Comparison of ENCODE assay signal across 7 mouse cellular contexts in the genomic region with DNA sequence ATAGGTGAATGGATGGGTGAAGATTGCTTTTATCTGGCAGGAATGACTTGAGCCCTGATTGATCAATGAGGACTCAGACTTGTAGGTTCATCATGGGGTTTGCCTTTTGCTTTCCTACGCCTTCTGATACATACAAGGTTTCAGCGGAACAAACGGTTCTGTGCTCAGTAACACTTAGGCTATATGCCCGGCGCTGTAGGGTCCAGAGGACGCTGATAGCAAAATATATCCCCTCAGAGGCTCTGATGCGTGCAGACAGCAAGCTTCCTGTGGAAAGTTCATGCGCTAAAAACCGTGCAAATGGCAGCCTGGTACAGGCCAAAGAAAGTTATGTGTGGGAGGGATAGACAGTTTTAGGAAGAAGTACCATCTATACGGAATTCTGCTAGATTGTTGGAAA. TPM values are rescaled to one million over a fixed set of nuclear protein-coding genes. Genes with fewer than 3 reads are reported as not detected.
DNase-seq lines count a peak whose midpoint lies in the region; ATAC-seq and TF ChIP-seq lines count a peak whose summit lies in the region.

No protein-coding gene starts in this region.

- H3K9ac ChIP-seq in limb, embryonic 12.5 days (replicated peaks), result 0 out of 2 replicates have a peak overlapping the region, but pooled peaks have one; percentile 27
- no peak overlapping the region for H3K9ac ChIP-seq in stomach, embryonic 15.5 days

- H3K27ac ChIP-seq in thymus, adult 2 months (ENCODE audit: control insufficient read depth, insufficient read depth, low read length), result peak overlapping the region; percentile 26
- no peak overlapping the region for H3K27ac ChIP-seq in limb, embryonic 12.5 days
- no peak overlapping the region for H3K27ac ChIP-seq in stomach, embryonic 15.5 days

- H3K36me3 ChIP-seq in thymus, adult 2 months (ENCODE audit: control insufficient read depth, insufficient read depth, low read length), result peaks cover 38% of the 10 kb centered on the region
- no peaks in the 10 kb centered on the region for H3K36me3 ChIP-seq in limb, embryonic 12.5 days
- H3K36me3 ChIP-seq in stomach, embryonic 15.5 days, result no peaks in the 10 kb centered on the region

- 12% methylated on average over 10 of the region's 10 CpGs for WGBS in thymus, adult 2 months
- WGBS in limb, embryonic 12.5 days, result 39% methylated on average over 10 of the region's 10 CpGs
- 30% methylated on average over 10 of the region's 10 CpGs for WGBS in stomach, embryonic 15.5 days

- peak; percentile 20 for DNase-seq in thymus, adult 2 months
- DNase-seq in thymus, postnatal 10 days (ENCODE audit: low spot score in 2 of 2), result no peak
- no peak for DNase-seq in embryo, embryonic 10 days (ENCODE audit: low spot score)

- no peaks in the 10 kb centered on the region for H3K27me3 ChIP-seq in thymus, adult 2 months (ENCODE audit: control insufficient read depth, insufficient read depth, low read length)
- peaks cover 3% of the 10 kb centered on the region; the same call in 1 of the 2 replicates for H3K27me3 ChIP-seq in limb, embryonic 12.5 days
- no peaks in the 10 kb centered on the region for H3K27me3 ChIP-seq in stomach, embryonic 15.5 days (replicated peaks)

- TF ChIP-seq POLR2A in thymus, adult 2 months (IDR thresholded peaks at IDR 0.05; ENCODE audit: control insufficient read depth, extremely low read depth, insufficient read depth, low read length, poor library complexity), result no peak

- H3K4me2 ChIP-seq in limb, embryonic 12.5 days, result peak overlapping the region; percentile 92
- peak overlapping the region; percentile 57 for H3K4me2 ChIP-seq in stomach, embryonic 15.5 days

- peaks cover 10% of the 10 kb centered on the region for H3K4me1 ChIP-seq in thymus, adult 2 months (replicated peaks; ENCODE audit: control insufficient read depth, insufficient read depth, low read length)
- peaks cover 10% of the 10 kb centered on the region; the same call in 1 of the 2 replicates for H3K4me1 ChIP-seq in limb, embryonic 12.5 days (replicated peaks)
- peaks cover 5% of the 10 kb centered on the region; the same call in 1 of the 2 replicates for H3K4me1 ChIP-seq in stomach, embryonic 15.5 days

- no peaks in the 10 kb centered on the region for H3K9me3 ChIP-seq in limb, embryonic 12.5 days
- H3K9me3 ChIP-seq in stomach, embryonic 15.5 days, result no peaks in the 10 kb centered on the region

- no peak for TF ChIP-seq CTCF in thymus, adult 2 months (IDR thresholded peaks at IDR 0.05; ENCODE audit: borderline replicate concordance, control insufficient read depth, extremely low read depth, insufficient read depth, low read length, poor library complexity)

- ATAC-seq in erythroblast, adult 5-6 weeks (replicated peaks; ENCODE audit: low FRiP score, poor library complexity, severe bottlenecking), result peak; percentile 10
- no peak for ATAC-seq in limb, embryonic 12.5 days (ENCODE audit: insufficient number of reproducible peaks, insufficient read depth, low FRiP score, low TSS enrichment, low read depth)
- ATAC-seq in stomach, embryonic 15.5 days (ENCODE audit: insufficient read depth, low FRiP score, low read depth), result no peak
- ATAC-seq in frontal cortex, adult (ENCODE audit: low TSS enrichment), result no peak

- H3K4me3 ChIP-seq in thymus, adult 2 months (ENCODE audit: control insufficient read depth, insufficient read depth, low read length), result peak overlapping the region; percentile 29
- peak overlapping the region; percentile 78 for H3K4me3 ChIP-seq in limb, embryonic 12.5 days (replicated peaks)
- peak overlapping the region; percentile 91 for H3K4me3 ChIP-seq in stomach, embryonic 15.5 days (replicated peaks)

RNA-seq across cellular contexts. Expression of gene Stat1, which starts 1.0 kb away (rescaled TPM):
- polyA plus RNA-seq in thymus, adult 2 months (2012; rRNA removed), result 235 and 255 TPM in 2 replicates
- 75.7 and 84.2 TPM in 2 replicates for total RNA-seq in erythroblast, adult 5-6 weeks (2015; ENCODE audit: low replicate concordance)
- 89.5 and 98.0 TPM in 2 replicates for total RNA-seq in erythroblast, adult 5-6 weeks (2017; ENCODE audit: low replicate concordance)
- polyA plus RNA-seq in limb, embryonic 12.5 days (2016; fragmentation: Nextera tagmentation; extraction: Ambion mirVana), result 15.9 and 16.2 TPM in 2 replicates
- polyA plus RNA-seq in stomach, embryonic 15.5 days (2015; fragmentation: Nextera tagmentation; extraction: Ambion mirVana), result 24.9 and 25.1 TPM in 2 replicates

Comparison
In these comparisons a context has a peak if more than half of its experiments do, and no peak if none do; other contexts are left out.
1. H3K4me3 ChIP-seq: peak in every context shown above with its lines; median percentile 91 in stomach, embryonic 15.5 days; 78 in limb, embryonic 12.5 days; 29 in thymus, adult 2 months.